Comparison of ENCODE assay signal across 25 mouse cellular contexts in genomic region chr15:93340630-93341379, GRCm38 (mm10). TPM values are rescaled to one million over a fixed set of nuclear protein-coding genes. Genes with fewer than 3 reads are reported as not detected.
DNase-seq lines count a peak whose midpoint lies in the region; ATAC-seq and TF ChIP-seq lines count a peak whose summit lies in the region.
"Had no signal": no experiment of that assay in that cellular context is flagged by ENCODE, and none has a peak within 500 bp of the region (broad histone marks: within the 10 kb centered on the region; RNA-seq: fewer than 3 reads in every experiment).

No protein-coding gene starts in this region.

- TF ChIP-seq POLR2A in lung, adult 2 months (IDR thresholded peaks at IDR 0.05; ENCODE audit: borderline replicate concordance, extremely low read depth, low read depth, low read length) = no peak

- no peak for TF ChIP-seq CTCF in lung, adult 2 months (IDR thresholded peaks at IDR 0.05; ENCODE audit: insufficient read depth, low read length)

- H3K4me1 ChIP-seq in lung, adult 2 months (ENCODE audit: control insufficient read depth, insufficient read depth, low read length) = no peaks in the 10 kb centered on the region

- ATAC-seq in megakaryocyte progenitor cell, adult 5-6 weeks (replicated peaks; ENCODE audit: poor library complexity) = peak; percentile 71
- ATAC-seq: activated CD4-positive, CD25-positive, alpha-beta regulatory T cell, adult 4 months; forebrain, embryonic 13.5 days; Patski had no signal

- no peak overlapping the region for H3K4me3 ChIP-seq in lung, adult 2 months (replicated peaks; ENCODE audit: extremely low read depth, low read depth, low read length)
- H3K4me3 ChIP-seq: embryonic facial prominence, embryonic 10.5 days; forebrain, embryonic 13.5 days; heart, embryonic 10.5 days; hindbrain, embryonic 10.5 days; layer of hippocampus, adult 2 months; limb, embryonic 15.5 days; megakaryocyte, embryonic 14.5 days had no signal

- peak; percentile 24 for DNase-seq in lung, postnatal 25 days (ENCODE audit: low spot score)
- DNase-seq in lung, adult 2 months = no peak
- DNase-seq in c-Kit-positive CD71-negative TER-119-negative erythroid progenitor cells, embryonic 14.5 days (ENCODE audit: low read depth) = peak; percentile 19
- DNase-seq in urinary bladder, postnatal 36 days (ENCODE audit: low spot score in 2 of 2) = no peak
- DNase-seq in thymus, postnatal 14 days = no peak
- no peak for DNase-seq in adrenal gland, postnatal 25 days
- DNase-seq: adrenal gland, postnatal 10 days; cerebellum, adult 2 months; cerebellum, postnatal 36 days; gastrocnemius, postnatal 25 days; kidney, adult 2 months; kidney, postnatal 10 days; midbrain, embryonic 14.5 days; right cerebral cortex, postnatal 4 days; thymus, postnatal 25 days had no signal

- 62% methylated on average over 10 of the region's 10 CpGs for WGBS in lung, adult 2 months

RNA-seq across cellular contexts. Expression of gene Yaf2, which starts 4.1 kb away (rescaled TPM):
- polyA plus RNA-seq in lung, adult 2 months (2012; rRNA removed) = 25.6 and 27.3 TPM in 2 replicates
- total RNA-seq in megakaryocyte progenitor cell, adult 5-6 weeks (2015) = 50.3 and 63.2 TPM in 2 replicates
- 25.0 and 30.3 TPM in 2 replicates for total RNA-seq in megakaryocyte progenitor cell, adult 5-6 weeks (2017)
- total RNA-seq in adrenal gland, postnatal 25 days (2021) = 36.5 and 42.2 TPM in 2 replicates

RNA-seq across cellular contexts. Expression of gene Zcrb1, which starts 57.3 kb away (rescaled TPM):
- 30.4 and 31.6 TPM in 2 replicates for polyA plus RNA-seq in lung, adult 2 months (2012; rRNA removed)
- 118 and 134 TPM in 2 replicates for total RNA-seq in megakaryocyte progenitor cell, adult 5-6 weeks (2015)
- total RNA-seq in megakaryocyte progenitor cell, adult 5-6 weeks (2017) = 88.5 and 98.3 TPM in 2 replicates
- 86.4 and 112 TPM in 2 replicates for total RNA-seq in adrenal gland, postnatal 25 days (2021)

RNA-seq across cellular contexts. Expression of gene Pphln1, which starts 57.3 kb away (rescaled TPM):
- polyA plus RNA-seq in lung, adult 2 months (2012; rRNA removed) = 12.6 and 21.5 TPM in 2 replicates
- 77.9 and 90.0 TPM in 2 replicates for total RNA-seq in megakaryocyte progenitor cell, adult 5-6 weeks (2015)
- 47.8 and 51.6 TPM in 2 replicates for total RNA-seq in megakaryocyte progenitor cell, adult 5-6 weeks (2017)
- total RNA-seq in adrenal gland, postnatal 25 days (2021) = 39.0 and 41.3 TPM in 2 replicates

Comparison
In these comparisons a context has a peak if more than half of its experiments do, and no peak if none do; other contexts are left out.
1. DNase-seq: peak in lung, postnatal 25 days (single experiment) and c-Kit-positive CD71-negative TER-119-negative erythroid progenitor cells, embryonic 14.5 days (single experiment); none in lung, adult 2 months (single experiment), urinary bladder, postnatal 36 days (0 of 2), thymus, postnatal 14 days (single experiment) and adrenal gland, postnatal 25 days (single experiment).